Mouse (Mus musculus): ENCODE measurements around the gene Ctsz.

DNA sequence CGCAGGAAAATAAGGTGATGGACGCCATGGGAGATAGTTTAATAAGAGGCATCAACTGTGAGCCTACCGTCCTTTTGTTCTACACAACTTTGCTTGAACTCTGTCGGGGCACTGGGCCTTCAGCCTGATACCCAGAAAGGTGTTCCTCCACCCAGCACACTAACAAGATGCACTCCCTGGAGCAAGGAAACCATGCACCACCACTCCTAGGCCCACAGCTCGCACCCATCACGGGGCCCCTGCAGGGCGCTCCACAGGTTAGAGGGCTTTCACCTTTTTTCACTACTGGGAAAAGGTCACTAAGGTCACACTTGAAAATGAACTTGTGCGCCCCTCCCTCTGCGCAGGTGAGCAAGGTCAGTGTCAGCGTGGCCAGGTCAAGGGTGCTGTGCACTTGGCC, 24.5 kb upstream of the Ctsz start:
- TF ChIP-seq CTCF (IDR thresholded peaks at IDR 0.05; ENCODE audit: low read depth): no peak
- no peak for TF ChIP-seq EP300 (IDR thresholded peaks at IDR 0.05; ENCODE audit: low read depth)

All from heart, postnatal 0 days (tissue).